Mouse (Mus musculus) T-cell, adult 2 months (primary cell): ENCODE results near the gene Rnf181.

Source experiments
- DNase-seq: peaks from one replicate; pipeline ENCODE4 v3.0.0; 2022; ENCODE audit warnings: low spot score

The Rnf181 gene

GRCm38 (mm10) chr6:72383952-72384351 lies 17.2 kb upstream of the Rnf181 start:
- no peak for DNase-seq

- no peak for DNase-seq
These were observed 16.5 kb upstream of the Rnf181 start for GRCm38 (mm10) chr6:72383142-72383820.

- DNase-seq: no peak
These were observed 15.7 kb upstream of the Rnf181 start for GRCm38 (mm10) chr6:72382494-72382893.

- DNase-seq: peak; percentile 90
These were observed 13.5 kb upstream of the Rnf181 start, which contains the start of gene Vamp5 for GRCm38 (mm10) chr6:72380131-72380770. Vamp5 (minus strand) TSS chr6:72380468.

- no peak for DNase-seq
These were observed 12.8 kb upstream of the Rnf181 start for GRCm38 (mm10) chr6:72379377-72380130.

- DNase-seq: no peak
These were observed 11.9 kb upstream of the Rnf181 start for GRCm38 (mm10) chr6:72378510-72379234.

GRCm38 (mm10) chr6:72374820-72375563 lies 8.2 kb upstream of the Rnf181 start:
- peak; percentile 9 for DNase-seq

- DNase-seq: no peak
These were observed 7.5 kb upstream of the Rnf181 start for GRCm38 (mm10) chr6:72374206-72374605.

GRCm38 (mm10) chr6:72373184-72373583 lies 6.4 kb upstream of the Rnf181 start:
- no peak for DNase-seq

- no peak for DNase-seq
These were observed 4.8 kb upstream of the Rnf181 start for GRCm38 (mm10) chr6:72371571-72371970.

- DNase-seq: no peak
These were observed 4.4 kb upstream of the Rnf181 start for GRCm38 (mm10) chr6:72371147-72371546.

GRCm38 (mm10) chr6:72370091-72370490 lies 3.3 kb upstream of the Rnf181 start:
- DNase-seq: no peak

- no peak for DNase-seq
These were observed 2.8 kb upstream of the Rnf181 start for GRCm38 (mm10) chr6:72369557-72369956.

GRCm38 (mm10) chr6:72367460-72367974 lies 761 bp upstream of the Rnf181 start:
- no peak for DNase-seq

- no peak for DNase-seq
These were observed 452 bp downstream of the Rnf181 start for GRCm38 (mm10) chr6:72366304-72366703.

GRCm38 (mm10) chr6:72364985-72365384 lies 1.8 kb downstream of the Rnf181 start:
- DNase-seq: no peak

GRCm38 (mm10) chr6:72364009-72364408 lies 2.7 kb downstream of the Rnf181 start:
- DNase-seq: no peak

- peak; percentile 97 for DNase-seq
These were observed 4.4 kb downstream of the Rnf181 start for GRCm38 (mm10) chr6:72362132-72363028.

- no peak for DNase-seq
These were observed 5.6 kb downstream of the Rnf181 start for GRCm38 (mm10) chr6:72361121-72361551.

GRCm38 (mm10) chr6:72360599-72360935 lies 6.2 kb downstream of the Rnf181 start:
- no peak for DNase-seq
